Mouse (Mus musculus) kidney, embryonic 14.5 days (tissue): ENCODE results near the gene Rnf5. TPM values are rescaled to one million over a fixed set of nuclear protein-coding genes. Genes with fewer than 3 reads are reported as not detected.

Source experiments
- ATAC-seq: fragments of 200-750 bp; cut with Nextera tagmentation; 2 replicates; pipeline ENCODE4 v1.8.0; 2017; ENCODE audit warnings: moderate number of reproducible peaks, mild to moderate bottlenecking, moderate TSS enrichment, moderate library complexity; ENCODE audit not compliant: low FRiP score, low TSS enrichment
- H3K27ac ChIP-seq: fragments of 300-500 bp; sonication (generic); 2 replicates; pipeline ENCODE4 v1.5.1; 2014; ENCODE audit warnings: low read depth, mild to moderate bottlenecking, low read length, moderate library complexity, mixed read lengths
- H3K27me3 ChIP-seq: fragments of 300-500 bp; sonication (generic); 2 replicates; pipeline ENCODE4 v1.6.1; 2014; ENCODE audit warnings: mild to moderate bottlenecking, low read length; ENCODE audit not compliant: control insufficient read depth, insufficient read depth
- H3K36me3 ChIP-seq: fragments of 300-500 bp; sonication (generic); 2 replicates; pipeline ENCODE4 v1.6.1; 2014; ENCODE audit warnings: low read length, mixed read lengths; ENCODE audit not compliant: control insufficient read depth, insufficient read depth
- H3K4me1 ChIP-seq: fragments of 300-500 bp; sonication (generic); 2 replicates; pipeline ENCODE4 v1.6.1; 2014; ENCODE audit warnings: low read length, mixed read lengths; ENCODE audit not compliant: control insufficient read depth, insufficient read depth
- H3K4me2 ChIP-seq: fragments of 300-500 bp; sonication (generic); replicated peaks from 2 replicates; pipeline ENCODE4 v1.6.1; 2014; ENCODE audit warnings: low read depth, mild to moderate bottlenecking, low read length
- H3K4me3 ChIP-seq: fragments of 300-500 bp; sonication (generic); 2 replicates; pipeline ENCODE4 v1.5.1; 2014; ENCODE audit warnings: mild to moderate bottlenecking, low read length
- H3K9ac ChIP-seq: fragments of 300-500 bp; sonication (generic); 2 replicates; pipeline ENCODE4 v1.6.1; 2014; ENCODE audit warnings: low read depth, mild to moderate bottlenecking, low read length, moderate library complexity
- H3K9me3 ChIP-seq: fragments of 300-500 bp; sonication (generic); 2 replicates; pipeline ENCODE4 v1.6.1; 2016; ENCODE audit warnings: low read length; ENCODE audit not compliant: control insufficient read depth
- WGBS: fragments of 180-500 bp; shearing (Covaris S2); extraction: QIAGEN DNeasy Blood & Tissue Kit; methylation state at CpG from one replicate; pipeline ENCODE4 v1.1.7; 2014; 5-methylcytosine and 5-hydroxymethylcytosine counted together
- polyA plus RNA-seq: library from polyadenylated mRNA; unstranded; fragments of >200 nt; fragmentation: Nextera tagmentation; extraction: Ambion mirVana; gene quantifications from 2 replicates; pipeline ENCODE4 v1.2.1, GENCODE M21; 2014

Rnf5 gene
- polyA plus RNA-seq, 1 experiment from 2014 or later: 118 TPM

DNA sequence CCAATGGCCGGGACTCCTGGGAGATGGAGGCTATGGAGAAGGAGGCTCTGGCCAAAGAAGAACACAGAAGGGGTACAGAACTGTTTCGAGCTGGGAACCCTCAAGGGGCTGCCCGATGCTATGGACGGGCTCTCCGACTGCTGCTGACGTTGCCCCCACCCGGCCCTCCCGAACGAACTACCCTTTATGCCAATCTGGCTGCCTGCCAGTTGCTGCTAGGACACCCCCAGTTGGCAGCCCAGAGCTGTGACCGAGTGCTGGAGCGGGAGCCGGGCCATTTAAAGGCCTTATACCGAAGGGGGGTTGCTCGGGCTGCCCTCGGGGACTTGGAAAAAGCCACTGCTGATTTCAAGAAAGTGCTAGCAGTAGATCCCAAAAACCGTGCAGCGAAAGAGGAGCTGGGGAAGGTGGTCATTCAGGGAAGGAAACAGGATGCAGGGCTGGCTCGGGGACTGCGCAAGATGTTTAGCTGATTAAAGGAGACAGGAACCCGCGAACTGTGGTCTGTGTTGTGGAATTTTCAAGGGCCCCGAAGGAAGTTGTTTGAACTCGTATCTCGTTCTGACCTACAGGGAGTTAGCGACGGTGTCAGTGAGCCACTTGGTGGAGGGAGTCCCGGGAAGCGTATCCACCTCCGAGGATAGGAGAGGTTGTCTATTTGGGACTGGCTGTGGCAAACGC, 42.5 kb upstream of the Rnf5 start:
- Histone ChIP-seq H3K4me3 (no peak overlapping the region), H3K9ac (no peak overlapping the region), H3K9me3 (no peaks in the 10 kb centered on the region), H3K27ac (no peak overlapping the region), H3K27me3 (no peaks in the 10 kb centered on the region), H3K36me3 (peaks cover 22% of the 10 kb centered on the region; the same call in 1 of the 2 replicates), H3K4me1 (peaks cover 18% of the 10 kb centered on the region), H3K4me2 (peak overlapping the region; percentile 66)
- ATAC-seq: no peak
- 91% methylated on average over 30 of the region's 30 CpGs for WGBS

DNA sequence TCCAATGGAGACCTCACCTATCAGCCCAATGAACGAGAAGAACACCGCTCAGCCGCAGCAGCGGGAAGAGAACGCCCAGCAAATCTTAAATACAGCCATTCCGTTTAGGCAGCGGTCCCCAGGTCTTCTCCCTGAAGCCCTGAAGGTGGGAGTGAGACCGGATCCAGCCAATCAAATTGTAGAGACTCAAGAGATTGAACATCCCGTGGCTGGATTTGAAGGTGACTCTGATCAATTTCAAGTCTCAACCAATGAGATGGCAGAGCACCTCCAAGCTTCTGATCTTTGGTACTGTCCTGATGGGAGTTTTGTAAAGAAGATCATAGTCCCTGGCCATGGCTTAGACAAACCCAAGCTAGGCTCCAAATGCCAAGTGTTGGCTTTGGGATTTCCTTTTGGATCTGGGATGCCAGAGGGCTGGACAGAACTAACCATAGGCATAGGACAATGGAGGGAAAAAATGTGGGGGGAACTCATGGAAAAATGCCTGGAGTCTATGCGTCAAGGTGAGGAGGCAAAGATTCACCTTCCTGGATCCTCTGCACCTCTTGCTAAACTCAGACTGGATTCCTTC, 41.9 kb upstream of the Rnf5 start:
- Histone ChIP-seq H3K9ac (peak overlapping the region; percentile 74), H3K4me1 (peaks cover 24% of the 10 kb centered on the region), H3K36me3 (peaks cover 16% of the 10 kb centered on the region; the same call in 1 of the 2 replicates), H3K27ac (no peak overlapping the region; the same call in 1 of the 2 replicates), H3K4me3 (peak overlapping the region; percentile 67), H3K27me3 (no peaks in the 10 kb centered on the region), H3K9me3 (no peaks in the 10 kb centered on the region), H3K4me2 (peak overlapping the region; percentile 66)
- 39% methylated on average over 10 of the region's 10 CpGs for WGBS
- ATAC-seq: no peak

DNA sequence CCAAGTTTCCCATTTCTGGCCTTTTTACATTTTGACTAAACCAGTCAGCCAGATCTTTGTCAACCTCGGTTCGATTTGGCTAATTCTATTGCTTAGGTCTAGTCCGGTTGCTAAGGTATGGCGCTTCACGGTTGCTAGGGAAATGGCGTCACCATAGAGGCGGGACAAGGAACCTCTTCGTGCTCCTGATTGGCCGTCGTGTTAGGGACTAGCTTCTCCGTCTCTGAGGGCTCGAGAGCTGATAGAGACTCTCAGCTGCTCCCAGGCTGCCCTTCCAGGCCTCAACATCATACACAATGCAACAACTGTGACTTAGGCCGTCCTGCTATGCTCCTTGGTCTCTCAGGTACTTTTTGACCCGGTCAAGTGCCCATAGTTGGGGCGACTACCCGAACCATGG, 41.1 kb upstream of the Rnf5 start, which contains the start of gene Fkbpl:
Fkbpl (plus strand) TSS at position 157 of the 400 bp plus-strand sequence.
- Histone ChIP-seq H3K27me3 (no peaks in the 10 kb centered on the region), H3K36me3 (peaks cover 11% of the 10 kb centered on the region; the same call in 1 of the 2 replicates), H3K9ac (peak within 1 kb of the TSS; percentile 74), H3K4me1 (peaks cover 27% of the 10 kb centered on the region), H3K4me3 (peak within 1 kb of the TSS; percentile 67), H3K9me3 (no peaks in the 10 kb centered on the region), H3K27ac (peak within 1 kb of the TSS; percentile 62; the same call in 1 of the 2 replicates), H3K4me2 (peak within 1 kb of the TSS; percentile 66)
- ATAC-seq: peak; percentile 83
- WGBS: under 1% methylated on average over 16 of the region's 16 CpGs

DNA sequence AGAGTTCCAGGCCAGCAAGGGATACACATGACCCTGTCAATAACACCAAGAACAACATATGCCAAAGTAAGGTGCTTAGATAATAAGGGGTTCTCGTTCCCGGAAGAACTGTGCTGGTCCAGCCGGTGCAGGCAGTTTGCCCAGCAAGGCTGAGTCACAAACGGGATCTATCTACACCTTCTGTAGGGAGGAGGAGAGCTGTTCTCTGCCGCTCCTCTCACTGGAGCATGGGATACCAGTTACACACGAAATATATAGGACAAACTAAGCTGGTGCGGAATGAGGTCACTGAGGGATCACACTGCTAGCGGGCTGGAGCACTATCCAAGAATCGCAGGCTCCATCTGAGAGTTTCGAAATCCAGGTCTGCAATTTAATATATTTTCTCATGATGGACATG, 40.5 kb upstream of the Rnf5 start:
- Histone ChIP-seq H3K4me2 (no peak overlapping the region), H3K27ac (no peak overlapping the region), H3K27me3 (no peaks in the 10 kb centered on the region), H3K9ac (no peak overlapping the region), H3K9me3 (no peaks in the 10 kb centered on the region), H3K4me1 (peaks cover 27% of the 10 kb centered on the region), H3K4me3 (no peak overlapping the region), H3K36me3 (peaks cover 5% of the 10 kb centered on the region; the same call in 1 of the 2 replicates)
- ATAC-seq: no peak
- WGBS: 83% methylated on average over 10 of the region's 10 CpGs

DNA sequence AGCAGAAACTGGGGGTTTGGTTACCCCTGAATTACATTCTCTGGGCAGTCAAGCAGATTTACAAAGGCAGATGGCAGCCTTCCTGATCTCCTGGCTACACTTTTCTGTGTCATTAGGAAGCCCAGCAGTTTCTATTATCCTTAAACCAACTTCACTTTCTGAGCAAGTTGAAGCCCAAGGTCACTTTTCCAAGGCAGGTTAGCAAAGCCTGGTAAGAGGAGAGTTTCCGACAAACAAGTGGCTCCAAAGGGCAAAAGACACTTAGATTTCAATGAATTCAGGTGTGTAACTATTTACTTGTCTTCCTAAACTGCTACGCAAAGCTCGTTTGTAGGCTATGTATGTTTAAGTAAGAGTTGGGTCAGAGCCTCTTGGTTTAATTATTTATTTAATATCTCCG, 39.9 kb upstream of the Rnf5 start:
- Histone ChIP-seq H3K4me2 (no peak overlapping the region), H3K9me3 (no peaks in the 10 kb centered on the region), H3K4me3 (no peak overlapping the region), H3K27ac (no peak overlapping the region), H3K27me3 (no peaks in the 10 kb centered on the region), H3K36me3 (0 out of 2 replicates have a peak, but pooled peaks cover 4% of the 10 kb centered on the region), H3K9ac (no peak overlapping the region), H3K4me1 (peaks cover 27% of the 10 kb centered on the region)
- ATAC-seq: no peak
- WGBS: 92% methylated on average over 4 of the region's 4 CpGs

DNA sequence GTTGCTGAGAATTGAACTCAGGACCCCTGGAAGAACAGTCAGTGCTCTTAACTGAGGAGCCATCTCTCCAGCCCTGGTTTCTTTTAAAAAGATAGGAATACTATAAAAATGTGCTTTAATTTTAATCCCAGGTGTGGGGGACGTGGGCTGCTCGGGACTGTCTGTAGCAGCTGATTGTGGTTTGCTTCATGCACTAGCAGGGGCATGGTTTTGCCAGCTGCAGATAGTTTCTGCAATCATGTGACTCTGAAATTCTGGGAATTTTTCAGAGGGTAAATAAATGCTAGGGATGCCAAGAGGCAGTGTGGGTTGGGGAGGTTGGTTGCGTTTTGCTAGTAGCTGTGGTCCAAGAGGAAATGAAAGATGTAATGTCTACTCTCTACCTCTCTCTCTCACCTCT, 38.5 kb upstream of the Rnf5 start:
- H3K27ac ChIP-seq: no peak overlapping the region
- H3K36me3 ChIP-seq: 0 out of 2 replicates have a peak, but pooled peaks cover 4% of the 10 kb centered on the region
- peaks cover 21% of the 10 kb centered on the region; the same call in 1 of the 2 replicates for H3K4me1 ChIP-seq
- H3K9me3 ChIP-seq: no peaks in the 10 kb centered on the region
- H3K4me3 ChIP-seq: no peak overlapping the region
- no peak overlapping the region for H3K9ac ChIP-seq
- WGBS: 85% methylated on average over 3 of the region's 3 CpGs
- no peaks in the 10 kb centered on the region for H3K27me3 ChIP-seq
- H3K4me2 ChIP-seq: no peak overlapping the region
- ATAC-seq: no peak

DNA sequence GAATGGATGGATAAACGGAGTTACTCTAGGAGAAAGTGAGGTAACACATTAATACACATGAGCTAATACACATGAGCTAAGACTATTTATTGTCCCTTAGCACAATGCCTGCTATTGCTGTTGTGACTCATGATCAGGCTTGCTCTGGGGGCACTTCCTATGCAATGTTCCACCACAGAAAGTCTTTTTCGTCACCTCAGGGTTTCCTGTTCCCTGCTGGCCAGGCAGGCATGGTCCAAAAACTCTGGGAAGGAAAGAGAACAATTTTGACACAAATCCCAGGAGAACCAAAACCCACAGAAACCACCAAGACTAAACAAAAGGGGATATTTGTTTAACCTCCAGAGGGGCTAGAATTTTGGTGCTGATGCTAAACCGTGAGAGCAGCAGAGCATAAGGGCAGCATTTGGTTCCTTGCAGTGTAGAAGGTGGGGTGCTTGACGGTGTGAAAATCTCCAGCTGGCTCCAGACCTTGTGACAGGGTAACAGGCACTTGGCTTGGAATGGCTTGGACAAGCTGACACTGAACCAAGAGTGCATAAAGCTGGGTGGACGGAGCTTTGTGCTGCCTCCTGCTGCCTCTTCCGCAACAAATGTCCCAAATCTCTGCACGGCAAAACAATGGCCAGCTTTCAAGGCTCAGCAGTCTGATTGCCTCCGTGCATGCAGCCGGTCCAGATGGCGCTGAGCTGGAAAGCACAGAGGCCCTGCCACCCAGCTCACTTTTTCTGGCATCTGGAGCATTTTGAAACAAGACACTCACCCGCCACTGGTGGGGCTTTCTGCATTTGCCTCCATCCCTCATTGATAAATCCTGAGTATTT, 37.5 kb upstream of the Rnf5 start:
- Histone ChIP-seq H3K36me3 (0 out of 2 replicates have a peak, but pooled peaks cover 4% of the 10 kb centered on the region), H3K27me3 (no peaks in the 10 kb centered on the region), H3K4me2 (peak overlapping the region; percentile 22), H3K9ac (peak overlapping the region; percentile 28; the same call in 1 of the 2 replicates), H3K9me3 (no peaks in the 10 kb centered on the region), H3K4me1 (peaks cover 15% of the 10 kb centered on the region; the same call in 1 of the 2 replicates), H3K27ac (peak overlapping the region; percentile 73; the same call in 1 of the 2 replicates), H3K4me3 (no peak overlapping the region)
- WGBS: 13% methylated on average over 11 of the region's 11 CpGs
- 0 out of 2 replicates have a peak, but pooled peaks have one; percentile 33 for ATAC-seq

DNA sequence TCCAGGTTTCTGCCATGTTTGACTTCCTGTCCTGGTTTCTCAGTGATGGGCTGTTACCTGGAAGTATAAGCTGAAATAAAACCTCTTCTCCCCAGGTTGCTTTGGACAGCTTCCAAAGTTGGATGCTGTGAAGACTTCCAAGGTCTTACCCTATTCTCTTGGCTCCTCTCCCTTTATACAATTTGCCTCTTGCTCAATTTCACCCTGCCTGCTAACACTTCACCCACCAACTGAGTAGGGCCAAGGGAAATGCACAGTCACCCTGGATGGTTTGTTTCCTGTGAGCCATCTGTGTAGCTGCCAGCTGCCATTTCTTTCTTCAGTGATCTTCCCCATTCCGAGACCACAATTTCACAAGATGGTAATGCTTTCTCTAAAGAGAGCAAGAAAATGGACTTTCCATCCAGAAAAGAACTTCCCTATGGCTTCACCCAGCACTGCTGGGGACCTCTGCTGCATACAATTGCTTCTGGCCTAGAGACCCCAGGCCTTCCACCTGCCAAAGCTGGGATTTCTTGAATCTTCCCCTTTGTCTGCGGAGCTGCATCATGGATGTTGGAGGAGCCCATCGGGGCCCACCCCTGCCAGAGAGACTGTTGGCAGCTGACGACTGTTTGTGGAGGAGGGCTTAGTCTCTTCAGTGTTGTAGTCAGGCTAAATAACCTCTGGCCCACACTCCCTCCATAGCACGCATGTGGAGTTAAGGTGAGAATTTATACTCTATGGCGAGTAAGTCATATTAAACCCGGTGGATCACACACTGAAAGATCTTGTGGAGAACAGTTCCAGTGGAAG, 36.2 kb upstream of the Rnf5 start:
- Histone ChIP-seq H3K27me3 (no peaks in the 10 kb centered on the region), H3K9me3 (no peaks in the 10 kb centered on the region), H3K4me3 (no peak overlapping the region), H3K4me2 (no peak overlapping the region), H3K4me1 (peaks cover 15% of the 10 kb centered on the region; the same call in 1 of the 2 replicates), H3K9ac (no peak overlapping the region), H3K36me3 (no peaks in the 10 kb centered on the region), H3K27ac (no peak overlapping the region)
- ATAC-seq: no peak
- WGBS: 73% methylated on average over 7 of the region's 7 CpGs
